Comparison of ENCODE assay signal across 23 mouse cellular contexts in the genomic region with DNA sequence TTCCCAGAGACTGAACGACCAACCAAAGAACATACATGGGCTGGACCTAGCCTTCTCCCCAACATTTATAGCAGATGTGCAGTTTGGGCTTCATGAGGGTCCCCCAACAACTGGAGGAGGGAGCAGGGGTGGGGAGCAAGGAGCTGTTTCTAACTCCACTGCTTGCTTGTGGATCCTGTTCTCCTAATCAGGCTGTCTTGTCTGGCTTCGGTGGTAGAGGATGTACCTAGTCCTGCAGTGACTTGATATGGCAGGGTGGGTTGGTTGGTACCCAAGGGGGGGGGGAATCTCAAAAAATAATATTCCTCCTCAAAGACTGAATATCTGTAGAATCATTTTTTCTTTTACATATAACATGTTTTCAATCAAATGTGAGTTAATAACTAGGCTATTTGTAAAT.
"Had no signal": no experiment of that assay in that cellular context is flagged by ENCODE, and none has a peak within 500 bp of the region (broad histone marks: within the 10 kb centered on the region; RNA-seq: fewer than 3 reads in every experiment).

No protein-coding gene starts in this region.

- H3K27ac ChIP-seq: heart, embryonic 10.5 days; hindbrain, embryonic 10.5 days; hindbrain, embryonic 12.5 days; hindbrain, embryonic 13.5 days; hindbrain, embryonic 14.5 days; hindbrain, embryonic 15.5 days; hindbrain, postnatal 0 days; kidney, embryonic 15.5 days; kidney, postnatal 0 days; layer of hippocampus, adult 2 months had no signal

- DNase-seq: heart, postnatal 4 days; kidney, adult 11 months; kidney, adult 18-20 months; kidney, adult 8-10 months; kidney, postnatal 10 days; kidney, postnatal 25 days; kidney, postnatal 4 days; layer of hippocampus, adult 9-11 months; layer of hippocampus, postnatal 36 days had no signal

- H3K36me3 ChIP-seq: heart, embryonic 10.5 days; heart, embryonic 12.5 days; heart, embryonic 13.5 days; heart, embryonic 15.5 days; hindbrain, embryonic 10.5 days; hindbrain, embryonic 12.5 days; hindbrain, embryonic 13.5 days; hindbrain, embryonic 15.5 days; intestine, embryonic 15.5 days; kidney, embryonic 15.5 days had no signal

- H3K4me3 ChIP-seq: heart, embryonic 10.5 days; heart, embryonic 12.5 days; heart, embryonic 13.5 days; heart, embryonic 15.5 days; hindbrain, embryonic 10.5 days; hindbrain, embryonic 12.5 days; hindbrain, embryonic 13.5 days; hindbrain, embryonic 15.5 days; intestine, embryonic 15.5 days; kidney, embryonic 15.5 days; layer of hippocampus, adult 2 months had no signal

- H3K27me3 ChIP-seq: heart, embryonic 12.5 days; heart, embryonic 13.5 days; heart, embryonic 15.5 days; hindbrain, embryonic 12.5 days; hindbrain, embryonic 13.5 days; hindbrain, embryonic 15.5 days; intestine, embryonic 15.5 days; kidney, embryonic 15.5 days had no signal
